Mouse (Mus musculus): ENCODE results near the gene Fmnl2. TPM values are rescaled to one million over a fixed set of nuclear protein-coding genes. Genes with fewer than 3 reads are reported as not detected.

Fmnl2 gene
- polyA plus RNA-seq, 1 experiment from 2014 or later, result 1.8 TPM

DNA sequence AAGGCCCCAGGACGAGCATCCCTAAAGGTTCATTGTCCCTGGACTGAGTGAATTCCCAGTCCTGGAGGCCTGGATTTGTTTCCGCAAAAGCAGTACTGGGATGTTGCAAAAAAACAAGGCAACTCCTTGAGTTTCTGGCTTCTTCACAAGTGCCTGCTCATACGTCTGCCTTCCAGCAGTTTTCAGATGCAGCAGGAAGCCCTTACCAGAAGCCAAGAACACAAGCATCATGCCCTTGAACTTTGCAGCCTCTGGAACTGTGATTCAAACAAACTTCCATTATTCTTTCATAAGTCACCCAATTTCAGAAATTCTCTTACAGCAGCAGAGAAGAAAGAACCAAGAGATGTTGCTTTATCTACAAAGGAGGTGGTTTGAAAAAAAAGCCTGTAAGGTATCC lies 21.9 kb upstream of the Fmnl2 start:
- ATAC-seq, result no peak
- no peaks in the 10 kb centered on the region for H3K9me3 ChIP-seq (ENCODE audit: control insufficient read depth, low read length)
- no peak overlapping the region for H3K4me3 ChIP-seq (ENCODE audit: low read length)
- WGBS, result 74% methylated on average over 3 of the region's 3 CpGs
- no peak overlapping the region for H3K9ac ChIP-seq (ENCODE audit: low read depth, low read length)
- H3K36me3 ChIP-seq (ENCODE audit: control insufficient read depth, insufficient read depth, low read length), result no peaks in the 10 kb centered on the region
- no peaks in the 10 kb centered on the region for H3K27me3 ChIP-seq (replicated peaks; ENCODE audit: control insufficient read depth, insufficient read depth, low read length)
- no peak overlapping the region for H3K27ac ChIP-seq (ENCODE audit: low read length)
- no peak overlapping the region for H3K4me2 ChIP-seq (ENCODE audit: low read depth, low read length)
- no peaks in the 10 kb centered on the region for H3K4me1 ChIP-seq (ENCODE audit: control insufficient read depth, insufficient read depth, low read length)

DNA sequence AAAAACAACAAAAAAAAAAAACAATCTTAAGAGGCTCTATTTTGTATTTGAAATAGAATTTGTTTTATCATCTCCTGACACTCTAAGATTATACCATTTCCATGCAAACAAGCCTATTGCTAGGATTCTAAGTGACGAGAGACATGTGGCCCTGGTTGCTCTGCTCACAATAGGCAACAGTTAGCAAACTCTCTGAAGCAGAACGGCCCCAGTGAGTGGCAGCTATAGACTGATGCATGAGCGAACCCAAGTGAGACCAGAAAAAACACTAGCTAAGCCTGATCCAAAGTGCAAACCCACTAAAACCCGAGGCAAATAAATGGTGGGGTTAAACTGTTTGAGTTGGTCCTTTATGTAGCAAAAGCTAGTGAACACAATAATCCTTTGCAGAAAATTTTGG lies 18.6 kb upstream of the Fmnl2 start:
- no peaks in the 10 kb centered on the region for H3K4me1 ChIP-seq (ENCODE audit: control insufficient read depth, insufficient read depth, low read length)
- H3K4me2 ChIP-seq (ENCODE audit: low read depth, low read length), result no peak overlapping the region
- no peaks in the 10 kb centered on the region for H3K36me3 ChIP-seq (ENCODE audit: control insufficient read depth, insufficient read depth, low read length)
- H3K4me3 ChIP-seq (ENCODE audit: low read length), result no peak overlapping the region
- ATAC-seq, result no peak
- H3K9ac ChIP-seq (ENCODE audit: low read depth, low read length), result no peak overlapping the region
- whole genome bisulfite sequencing, result 74% methylated on average over 4 of the region's 4 CpGs
- H3K27ac ChIP-seq (ENCODE audit: low read length), result no peak overlapping the region
- no peaks in the 10 kb centered on the region for H3K27me3 ChIP-seq (replicated peaks; ENCODE audit: control insufficient read depth, insufficient read depth, low read length)
- no peaks in the 10 kb centered on the region for H3K9me3 ChIP-seq (ENCODE audit: control insufficient read depth, low read length)

DNA sequence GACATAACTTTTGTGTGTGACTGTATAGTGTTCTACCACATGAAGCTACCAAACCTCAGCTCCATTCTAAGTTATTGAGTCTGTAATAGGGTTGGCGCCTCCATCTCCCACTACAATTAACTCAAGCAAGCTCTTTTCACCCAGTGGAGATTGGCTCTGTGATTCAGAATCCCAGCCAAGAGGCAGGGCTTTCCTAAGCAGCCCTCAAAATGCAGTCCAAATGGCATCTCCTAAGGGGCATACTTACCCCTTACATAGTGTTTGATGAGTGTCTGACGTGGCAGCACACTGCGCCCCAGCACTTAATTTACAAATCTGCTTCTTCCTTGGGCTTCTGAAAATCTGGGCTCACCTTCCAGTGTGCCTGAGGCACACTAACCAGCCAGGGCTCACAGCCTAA lies 17.8 kb upstream of the Fmnl2 start:
- Histone ChIP-seq H3K9ac (ENCODE audit: low read depth, low read length) (no peak overlapping the region), H3K9me3 (ENCODE audit: control insufficient read depth, low read length) (no peaks in the 10 kb centered on the region), H3K4me1 (ENCODE audit: control insufficient read depth, insufficient read depth, low read length) (no peaks in the 10 kb centered on the region), H3K4me3 (ENCODE audit: low read length) (no peak overlapping the region), H3K27ac (ENCODE audit: low read length) (no peak overlapping the region), H3K4me2 (ENCODE audit: low read depth, low read length) (no peak overlapping the region), H3K36me3 (ENCODE audit: control insufficient read depth, insufficient read depth, low read length) (no peaks in the 10 kb centered on the region), H3K27me3 (replicated peaks; ENCODE audit: control insufficient read depth, insufficient read depth, low read length) (no peaks in the 10 kb centered on the region)
- no peak for ATAC-seq
- 92% methylated on average over 3 of the region's 3 CpGs for WGBS

DNA sequence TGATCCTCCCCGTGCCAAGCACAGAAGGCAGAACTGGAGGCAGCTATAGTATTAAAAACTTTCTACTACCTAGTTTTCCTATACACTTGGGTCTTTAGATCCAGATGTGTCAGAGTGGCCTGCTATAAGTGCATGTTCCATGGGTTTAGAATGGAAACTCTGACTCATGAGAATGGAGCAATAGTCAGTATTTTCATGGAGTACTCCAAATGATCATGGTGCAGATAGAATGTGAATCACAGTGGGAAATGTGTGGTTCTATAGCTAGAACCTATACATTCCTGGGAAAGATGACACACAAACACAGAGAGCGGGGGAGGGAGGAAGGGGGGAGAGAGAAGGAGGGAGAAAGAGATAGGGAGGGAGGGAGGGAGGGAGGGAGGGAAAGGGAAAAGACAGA lies 13.8 kb upstream of the Fmnl2 start:
- ATAC-seq, result no peak
- no peak overlapping the region for H3K9ac ChIP-seq (ENCODE audit: low read depth, low read length)
- no peaks in the 10 kb centered on the region for H3K9me3 ChIP-seq (ENCODE audit: control insufficient read depth, low read length)
- H3K4me1 ChIP-seq (ENCODE audit: control insufficient read depth, insufficient read depth, low read length), result no peaks in the 10 kb centered on the region
- no peak overlapping the region for H3K4me3 ChIP-seq (ENCODE audit: low read length)
- WGBS, result 77% methylated on average over 2 of the region's 2 CpGs
- H3K27ac ChIP-seq (ENCODE audit: low read length), result no peak overlapping the region
- H3K36me3 ChIP-seq (ENCODE audit: control insufficient read depth, insufficient read depth, low read length), result no peaks in the 10 kb centered on the region
- no peaks in the 10 kb centered on the region for H3K27me3 ChIP-seq (replicated peaks; ENCODE audit: control insufficient read depth, insufficient read depth, low read length)
- H3K4me2 ChIP-seq (ENCODE audit: low read depth, low read length), result no peak overlapping the region

DNA sequence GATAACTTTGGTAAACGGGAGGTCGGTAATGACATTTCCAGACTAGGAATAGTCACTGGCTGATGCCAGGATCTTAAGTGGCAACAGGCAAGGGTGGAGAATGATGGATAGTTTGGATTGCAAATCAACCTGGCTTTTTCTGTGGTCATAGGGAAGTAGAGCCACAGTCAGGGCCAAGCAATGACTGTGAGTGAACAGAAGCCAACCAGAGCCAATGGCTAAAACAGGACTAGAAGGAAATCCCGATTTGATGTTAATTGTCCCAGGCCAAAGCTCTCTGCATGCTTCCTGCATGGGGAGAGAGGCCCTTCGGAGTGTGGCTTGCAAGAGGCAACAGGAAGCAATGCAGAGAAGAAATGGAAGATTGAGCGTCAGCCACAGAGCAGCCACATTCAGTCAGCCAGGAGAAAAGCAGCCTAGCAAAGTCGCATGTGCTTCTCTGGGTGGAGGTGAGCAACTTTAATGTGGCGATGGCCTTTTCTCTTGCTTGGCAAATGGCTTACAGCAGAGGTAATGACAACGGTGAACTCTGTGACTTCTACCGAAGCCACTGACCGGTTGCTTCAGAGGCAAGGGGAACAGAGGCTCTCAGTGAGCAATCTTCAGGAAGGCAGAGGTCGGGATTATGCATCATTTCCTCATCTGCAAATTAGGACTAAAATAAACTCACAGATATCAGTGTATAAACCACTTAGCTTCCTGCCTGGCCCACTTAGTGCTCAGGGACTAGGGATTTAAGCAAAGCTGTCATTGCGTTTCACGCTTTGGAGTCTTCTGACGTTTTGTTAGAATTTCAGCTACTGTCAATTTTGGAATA lies 12.5 kb upstream of the Fmnl2 start:
- 61% methylated on average over 14 of the region's 14 CpGs for WGBS
- Histone ChIP-seq H3K4me1 (ENCODE audit: control insufficient read depth, insufficient read depth, low read length) (no peaks in the 10 kb centered on the region), H3K4me2 (ENCODE audit: low read depth, low read length) (no peak overlapping the region), H3K9ac (ENCODE audit: low read depth, low read length) (no peak overlapping the region), H3K9me3 (ENCODE audit: control insufficient read depth, low read length) (no peaks in the 10 kb centered on the region), H3K4me3 (ENCODE audit: low read length) (no peak overlapping the region), H3K27ac (ENCODE audit: low read length) (no peak overlapping the region), H3K36me3 (ENCODE audit: control insufficient read depth, insufficient read depth, low read length) (no peaks in the 10 kb centered on the region), H3K27me3 (replicated peaks; ENCODE audit: control insufficient read depth, insufficient read depth, low read length) (no peaks in the 10 kb centered on the region)
- ATAC-seq, result no peak

GRCm38 (mm10) chr2:52846506-52846905 lies 11.2 kb upstream of the Fmnl2 start:
- Histone ChIP-seq H3K36me3 (ENCODE audit: control insufficient read depth, insufficient read depth, low read length) (no peaks in the 10 kb centered on the region), H3K9ac (ENCODE audit: low read depth, low read length) (no peak overlapping the region), H3K27me3 (replicated peaks; ENCODE audit: control insufficient read depth, insufficient read depth, low read length) (no peaks in the 10 kb centered on the region), H3K4me3 (ENCODE audit: low read length) (no peak overlapping the region), H3K27ac (ENCODE audit: low read length) (no peak overlapping the region), H3K4me1 (ENCODE audit: control insufficient read depth, insufficient read depth, low read length) (no peaks in the 10 kb centered on the region), H3K9me3 (ENCODE audit: control insufficient read depth, low read length) (no peaks in the 10 kb centered on the region), H3K4me2 (ENCODE audit: low read depth, low read length) (no peak overlapping the region)
- ATAC-seq, result no peak
- WGBS, result 66% methylated on average over 3 of the region's 3 CpGs

- Histone ChIP-seq H3K4me3 (ENCODE audit: low read length) (no peak overlapping the region), H3K9me3 (ENCODE audit: control insufficient read depth, low read length) (no peaks in the 10 kb centered on the region), H3K9ac (ENCODE audit: low read depth, low read length) (no peak overlapping the region), H3K36me3 (ENCODE audit: control insufficient read depth, insufficient read depth, low read length) (no peaks in the 10 kb centered on the region), H3K27ac (ENCODE audit: low read length) (no peak overlapping the region), H3K4me1 (ENCODE audit: control insufficient read depth, insufficient read depth, low read length) (no peaks in the 10 kb centered on the region), H3K27me3 (replicated peaks; ENCODE audit: control insufficient read depth, insufficient read depth, low read length) (no peaks in the 10 kb centered on the region), H3K4me2 (ENCODE audit: low read depth, low read length) (no peak overlapping the region)
- no peak for ATAC-seq
- 72% methylated on average over 3 of the region's 3 CpGs for WGBS
These were observed 8.6 kb upstream of the Fmnl2 start for GRCm38 (mm10) chr2:52849092-52849491.

DNA sequence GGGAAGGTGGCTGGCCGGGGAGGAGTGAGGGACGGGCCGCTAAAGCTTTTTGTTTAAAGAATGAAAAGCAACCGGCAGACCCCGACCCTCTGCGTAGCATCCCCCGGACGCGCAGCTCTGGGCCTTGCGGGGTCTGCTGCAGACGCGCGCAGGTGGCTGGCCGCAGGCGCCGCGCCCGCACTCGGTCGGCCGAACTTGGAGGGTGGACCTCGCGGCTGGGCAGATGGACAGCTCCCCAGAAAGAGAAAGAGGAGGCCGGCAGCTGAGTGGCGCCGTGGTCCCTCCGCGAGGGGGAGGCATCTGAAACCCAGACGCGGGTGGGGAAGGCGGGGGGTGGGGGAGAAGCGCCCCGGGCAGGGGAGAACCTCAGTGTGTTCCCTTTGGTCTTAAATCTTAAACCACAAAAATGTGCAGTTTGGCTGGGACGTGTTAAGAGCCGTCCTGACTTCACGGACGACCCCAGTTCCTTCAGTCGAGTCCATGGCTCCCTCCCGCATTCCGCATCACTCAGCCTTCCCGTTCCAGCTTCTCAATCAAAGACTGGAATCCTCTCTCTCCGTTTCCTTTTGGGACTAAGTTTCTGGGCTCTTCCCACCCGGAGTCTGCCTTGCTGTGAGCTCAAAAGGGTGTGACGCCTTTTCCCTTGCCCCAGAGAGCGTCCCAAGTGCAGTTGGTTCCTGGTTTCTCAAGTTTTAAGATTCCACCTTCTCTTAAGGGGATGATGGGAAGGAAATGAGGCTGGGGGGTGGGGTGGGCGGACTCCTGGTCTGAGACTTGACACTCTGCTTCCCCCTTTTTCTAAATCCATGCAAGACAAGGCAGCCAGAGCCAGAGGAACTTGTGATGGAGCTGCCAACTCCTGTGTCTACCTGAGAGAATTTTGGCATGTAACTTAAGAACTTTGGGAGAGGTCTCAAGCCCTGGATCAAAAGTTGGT lies 1.1 kb downstream of the Fmnl2 start:
- WGBS, result 1% methylated on average over 44 of the region's 46 CpGs
- Histone ChIP-seq H3K27me3 (replicated peaks; ENCODE audit: control insufficient read depth, insufficient read depth, low read length) (no peaks in the 10 kb centered on the region), H3K27ac (ENCODE audit: low read length) (peak overlapping the region; percentile 38; the same call in 1 of the 2 replicates), H3K4me2 (ENCODE audit: low read depth, low read length) (peak overlapping the region; percentile 96), H3K36me3 (ENCODE audit: control insufficient read depth, insufficient read depth, low read length) (no peaks in the 10 kb centered on the region), H3K4me3 (ENCODE audit: low read length) (peak overlapping the region; percentile 93), H3K9me3 (ENCODE audit: control insufficient read depth, low read length) (no peaks in the 10 kb centered on the region), H3K9ac (ENCODE audit: low read depth, low read length) (peak overlapping the region; percentile 83), H3K4me1 (ENCODE audit: control insufficient read depth, insufficient read depth, low read length) (peaks cover 5% of the 10 kb centered on the region; the same call in 1 of the 2 replicates)
- ATAC-seq, result peak; percentile 37

- H3K4me1 ChIP-seq (ENCODE audit: control insufficient read depth, insufficient read depth, low read length), result peaks cover 5% of the 10 kb centered on the region; the same call in 1 of the 2 replicates
- 23% methylated on average over 7 of the region's 7 CpGs for WGBS
- peak overlapping the region; percentile 93 for H3K4me3 ChIP-seq (ENCODE audit: low read length)
- H3K27ac ChIP-seq (ENCODE audit: low read length), result peak overlapping the region; percentile 38; the same call in 1 of the 2 replicates
- peak overlapping the region; percentile 96 for H3K4me2 ChIP-seq (ENCODE audit: low read depth, low read length)
- no peaks in the 10 kb centered on the region for H3K9me3 ChIP-seq (ENCODE audit: control insufficient read depth, low read length)
- no peak for ATAC-seq
- H3K27me3 ChIP-seq (replicated peaks; ENCODE audit: control insufficient read depth, insufficient read depth, low read length), result no peaks in the 10 kb centered on the region
- no peaks in the 10 kb centered on the region for H3K36me3 ChIP-seq (ENCODE audit: control insufficient read depth, insufficient read depth, low read length)
- H3K9ac ChIP-seq (ENCODE audit: low read depth, low read length), result 0 out of 2 replicates have a peak overlapping the region, but pooled peaks have one; percentile 1
These were observed 1.8 kb downstream of the Fmnl2 start for GRCm38 (mm10) chr2:52859466-52859840.
